Mouse (Mus musculus) heart, adult 8-10 months (tissue): ENCODE data around the gene Zcchc24. TPM values are rescaled to one million over a fixed set of nuclear protein-coding genes. Genes with fewer than 3 reads are reported as not detected.

Source experiments
- DNase-seq: peaks from one replicate; pipeline ENCODE4 v3.0.0; 2022; ENCODE audit warnings: low spot score
- total RNA-seq, 4 experiments: library from RNA; stranded (reverse); gene quantifications; 2 replicates each; pipeline ENCODE4 v1.2.4; 2022

The Zcchc24 gene
- total RNA-seq, 4 experiments from 2014 or later, result 28.3 to 37.1 (median 32.0) TPM

- DNase-seq, result peak; percentile 56
Observed at GRCm38 (mm10) chr14:25666668-25667376, 102.0 kb downstream of the Zcchc24 start.

GRCm38 (mm10) chr14:25665314-25665970 lies 103.4 kb downstream of the Zcchc24 start:
- DNase-seq, result no peak

- DNase-seq, result no peak
Observed at GRCm38 (mm10) chr14:25664310-25664695, 104.5 kb downstream of the Zcchc24 start.

- no peak for DNase-seq
Observed at GRCm38 (mm10) chr14:25663649-25664309, 105.1 kb downstream of the Zcchc24 start.

Other genes starting within 250 kb of the Zcchc24 start
- 100 to 1,000 TPM; 300 to 329 (median 307) TPM for gene Ppif, start 74.9 kb downstream of the Zcchc24 start, total RNA-seq
- gene Anxa11, start 73.1 kb upstream of the Zcchc24 start, total RNA-seq, result 10 to 100 TPM; 79.8 to 88.1 (median 84.4) TPM
- gene Plac9a, start 134.1 kb upstream of the Zcchc24 start, total RNA-seq, result 1 to 10 TPM in 3 of 4 experiments, under 1 TPM in 1; 0.88 to 5.5 (median 3.0) TPM
- under 1 TPM in 3 of 4 experiments, not detected in 1; 0.35 to 0.75 (median 0.50) TPM for gene Tmem254a, start 158.6 kb upstream of the Zcchc24 start, total RNA-seq
- not detected for gene Cphx1, start 169.3 kb upstream of the Zcchc24 start, total RNA-seq
- gene Duxbl1, start 209.5 kb upstream of the Zcchc24 start, total RNA-seq, result under 1 TPM in 1 of 4 experiments, not detected in 3; 0.13 TPM